Mouse (Mus musculus) hindbrain, embryonic 15.5 days (tissue): ENCODE measurements around the gene Lamb1. TPM values are rescaled to one million over a fixed set of nuclear protein-coding genes. Genes with fewer than 3 reads are reported as not detected.

ENCODE experiments used
- ATAC-seq: fragments of 200-750 bp; cut with Nextera tagmentation; 2 replicates; pipeline ENCODE4 v1.8.0; 2017; ENCODE audit warnings: low read depth, moderate number of reproducible peaks, moderate TSS enrichment; ENCODE audit not compliant: low FRiP score
- H3K27ac ChIP-seq: fragments of 300-500 bp; sonication (generic); replicated peaks from 2 replicates; pipeline ENCODE4 v1.5.1; 2015; ENCODE audit warnings: mild to moderate bottlenecking, inconsistent platforms
- H3K27me3 ChIP-seq: fragments of 300-500 bp; sonication (generic); 2 replicates; pipeline ENCODE4 v1.6.1; 2015; ENCODE audit warnings: control low read depth, inconsistent platforms
- H3K36me3 ChIP-seq: fragments of 300-500 bp; sonication (generic); 2 replicates; pipeline ENCODE4 v1.6.1; 2015; ENCODE audit warnings: control low read depth, inconsistent platforms
- H3K4me1 ChIP-seq: fragments of 300-500 bp; sonication (generic); replicated peaks from 2 replicates; pipeline ENCODE4 v1.6.1; 2015; ENCODE audit warnings: control low read depth, inconsistent platforms
- H3K4me2 ChIP-seq: fragments of 300-500 bp; sonication (generic); 2 replicates; pipeline ENCODE4 v1.6.1; 2015; ENCODE audit warnings: moderate library complexity, mild to moderate bottlenecking, inconsistent platforms
- H3K4me3 ChIP-seq: fragments of 300-500 bp; sonication (generic); 2 replicates; pipeline ENCODE4 v1.5.1; 2015; ENCODE audit warnings: mild to moderate bottlenecking, inconsistent platforms
- H3K9ac ChIP-seq: fragments of 300-500 bp; sonication (generic); 2 replicates; pipeline ENCODE4 v1.6.1; 2015; ENCODE audit warnings: inconsistent platforms
- H3K9me3 ChIP-seq: fragments of 300-500 bp; sonication (generic); 2 replicates; pipeline ENCODE4 v1.6.1; 2016; ENCODE audit warnings: control low read depth, inconsistent platforms
- WGBS: fragments of 180-500 bp; shearing (Covaris S2); methylation state at CpG from one replicate; pipeline ENCODE4 v1.1.7; 2015; 5-methylcytosine and 5-hydroxymethylcytosine counted together
- polyA plus RNA-seq: library from polyadenylated mRNA; unstranded; fragments of >200 nt; fragmentation: Nextera tagmentation; extraction: Ambion mirVana; gene quantifications from 2 replicates; pipeline ENCODE4 v1.2.1, GENCODE M21; 2015

Gene Lamb1
- polyA plus RNA-seq, 1 experiment from 2014 or later: 18.4 TPM

- Histone ChIP-seq H3K27ac (no peak overlapping the region), H3K36me3 (no peaks in the 10 kb centered on the region), H3K27me3 (no peaks in the 10 kb centered on the region), H3K4me3 (no peak overlapping the region), H3K4me1 (0 out of 2 replicates have a peak, but pooled peaks cover 3% of the 10 kb centered on the region), H3K4me2 (no peak overlapping the region), H3K9me3 (no peaks in the 10 kb centered on the region), H3K9ac (no peak overlapping the region)
- no peak for ATAC-seq
- 66% methylated on average over 5 of the region's 5 CpGs for WGBS
These were observed 41.1 kb downstream of the Lamb1 start for GRCm38 (mm10) chr12:31306075-31306675.

GRCm38 (mm10) chr12:31307011-31307410, 42.0 kb downstream of the Lamb1 start:
- H3K27ac ChIP-seq: no peak overlapping the region
- no peak overlapping the region for H3K4me3 ChIP-seq
- no peak overlapping the region for H3K9ac ChIP-seq
- no peaks in the 10 kb centered on the region for H3K9me3 ChIP-seq
- H3K36me3 ChIP-seq: no peaks in the 10 kb centered on the region
- H3K4me1 ChIP-seq: 0 out of 2 replicates have a peak, but pooled peaks cover 3% of the 10 kb centered on the region
- no peaks in the 10 kb centered on the region for H3K27me3 ChIP-seq
- no peak for ATAC-seq
- WGBS: 89% methylated on average over 8 of the region's 8 CpGs
- no peak overlapping the region for H3K4me2 ChIP-seq

GRCm38 (mm10) chr12:31307756-31308155, 42.7 kb downstream of the Lamb1 start:
- ATAC-seq: no peak
- Histone ChIP-seq H3K27ac (no peak overlapping the region), H3K4me3 (no peak overlapping the region), H3K27me3 (no peaks in the 10 kb centered on the region), H3K4me1 (0 out of 2 replicates have a peak, but pooled peaks cover 1% of the 10 kb centered on the region), H3K36me3 (no peaks in the 10 kb centered on the region), H3K4me2 (no peak overlapping the region), H3K9me3 (no peaks in the 10 kb centered on the region), H3K9ac (no peak overlapping the region)
- WGBS: 96% methylated on average over 8 of the region's 8 CpGs

GRCm38 (mm10) chr12:31310687-31311086, 45.7 kb downstream of the Lamb1 start:
- Histone ChIP-seq H3K36me3 (no peaks in the 10 kb centered on the region; the same call in 1 of the 2 replicates), H3K27ac (no peak overlapping the region), H3K27me3 (no peaks in the 10 kb centered on the region), H3K4me3 (no peak overlapping the region), H3K9ac (no peak overlapping the region), H3K4me2 (no peak overlapping the region), H3K4me1 (no peaks in the 10 kb centered on the region), H3K9me3 (no peaks in the 10 kb centered on the region)
- no peak for ATAC-seq
- 25% methylated on average over 9 of the region's 9 CpGs for WGBS

GRCm38 (mm10) chr12:31311671-31312265, 46.7 kb downstream of the Lamb1 start:
- Histone ChIP-seq H3K27me3 (no peaks in the 10 kb centered on the region), H3K4me2 (no peak overlapping the region), H3K4me3 (no peak overlapping the region), H3K4me1 (no peaks in the 10 kb centered on the region), H3K9me3 (no peaks in the 10 kb centered on the region), H3K27ac (no peak overlapping the region), H3K9ac (no peak overlapping the region), H3K36me3 (no peaks in the 10 kb centered on the region; the same call in 1 of the 2 replicates)
- WGBS: 82% methylated on average over 9 of the region's 9 CpGs
- ATAC-seq: no peak

GRCm38 (mm10) chr12:31312281-31312680, 47.2 kb downstream of the Lamb1 start:
- H3K4me1 ChIP-seq: no peaks in the 10 kb centered on the region
- WGBS: 93% methylated on average over 5 of the region's 5 CpGs
- H3K27ac ChIP-seq: no peak overlapping the region
- no peak overlapping the region for H3K4me2 ChIP-seq
- H3K4me3 ChIP-seq: no peak overlapping the region
- H3K9ac ChIP-seq: no peak overlapping the region
- H3K9me3 ChIP-seq: no peaks in the 10 kb centered on the region
- no peak for ATAC-seq
- H3K36me3 ChIP-seq: no peaks in the 10 kb centered on the region; the same call in 1 of the 2 replicates
- no peaks in the 10 kb centered on the region for H3K27me3 ChIP-seq

- H3K9ac ChIP-seq: no peak overlapping the region
- no peak overlapping the region for H3K4me3 ChIP-seq
- WGBS: 96% methylated on average over 4 of the region's 4 CpGs
- ATAC-seq: no peak
- peaks cover 2% of the 10 kb centered on the region; the same call in 1 of the 2 replicates for H3K4me1 ChIP-seq
- no peak overlapping the region for H3K27ac ChIP-seq
- H3K27me3 ChIP-seq: no peaks in the 10 kb centered on the region
- H3K36me3 ChIP-seq: no peaks in the 10 kb centered on the region; the same call in 1 of the 2 replicates
- H3K9me3 ChIP-seq: no peaks in the 10 kb centered on the region
- no peak overlapping the region for H3K4me2 ChIP-seq
These were observed 48.1 kb downstream of the Lamb1 start for GRCm38 (mm10) chr12:31313136-31313535.

GRCm38 (mm10) chr12:31314310-31314709, 49.3 kb downstream of the Lamb1 start:
- H3K27ac ChIP-seq: no peak overlapping the region
- no peaks in the 10 kb centered on the region for H3K9me3 ChIP-seq
- no peaks in the 10 kb centered on the region; the same call in 1 of the 2 replicates for H3K36me3 ChIP-seq
- WGBS: 97% methylated on average over 7 of the region's 7 CpGs
- no peak overlapping the region for H3K4me3 ChIP-seq
- H3K27me3 ChIP-seq: no peaks in the 10 kb centered on the region
- peaks cover 3% of the 10 kb centered on the region; the same call in 1 of the 2 replicates for H3K4me1 ChIP-seq
- no peak for ATAC-seq
- H3K4me2 ChIP-seq: no peak overlapping the region
- H3K9ac ChIP-seq: no peak overlapping the region

- no peak overlapping the region for H3K4me2 ChIP-seq
- no peaks in the 10 kb centered on the region for H3K27me3 ChIP-seq
- no peak overlapping the region for H3K4me3 ChIP-seq
- WGBS: 73% methylated on average over 6 of the region's 6 CpGs
- H3K9me3 ChIP-seq: no peaks in the 10 kb centered on the region
- no peaks in the 10 kb centered on the region; the same call in 1 of the 2 replicates for H3K36me3 ChIP-seq
- peaks cover 3% of the 10 kb centered on the region; the same call in 1 of the 2 replicates for H3K4me1 ChIP-seq
- H3K27ac ChIP-seq: no peak overlapping the region
- no peak for ATAC-seq
- no peak overlapping the region for H3K9ac ChIP-seq
These were observed 50.9 kb downstream of the Lamb1 start for GRCm38 (mm10) chr12:31315961-31316360.

- H3K36me3 ChIP-seq: no peaks in the 10 kb centered on the region; the same call in 1 of the 2 replicates
- no peaks in the 10 kb centered on the region for H3K9me3 ChIP-seq
- no peak for ATAC-seq
- H3K27me3 ChIP-seq: no peaks in the 10 kb centered on the region
- H3K4me1 ChIP-seq: peaks cover 3% of the 10 kb centered on the region; the same call in 1 of the 2 replicates
- H3K4me2 ChIP-seq: no peak overlapping the region
- H3K27ac ChIP-seq: no peak overlapping the region
- H3K4me3 ChIP-seq: no peak overlapping the region
- no peak overlapping the region for H3K9ac ChIP-seq
- WGBS: 84% methylated on average over 7 of the region's 7 CpGs
These were observed 52.8 kb downstream of the Lamb1 start for GRCm38 (mm10) chr12:31317670-31318408.

- Histone ChIP-seq H3K9me3 (no peaks in the 10 kb centered on the region), H3K27ac (no peak overlapping the region), H3K27me3 (no peaks in the 10 kb centered on the region), H3K36me3 (no peaks in the 10 kb centered on the region; the same call in 1 of the 2 replicates), H3K4me2 (no peak overlapping the region), H3K9ac (no peak overlapping the region), H3K4me3 (no peak overlapping the region), H3K4me1 (peaks cover 3% of the 10 kb centered on the region; the same call in 1 of the 2 replicates)
- 71% methylated on average over 10 of the region's 10 CpGs for WGBS
- 0 out of 2 replicates have a peak, but pooled peaks have one; percentile 23 for ATAC-seq
These were observed 53.5 kb downstream of the Lamb1 start for GRCm38 (mm10) chr12:31318409-31318963.

GRCm38 (mm10) chr12:31320817-31321216, 55.8 kb downstream of the Lamb1 start:
- no peaks in the 10 kb centered on the region for H3K9me3 ChIP-seq
- ATAC-seq: no peak
- peaks cover 3% of the 10 kb centered on the region; the same call in 1 of the 2 replicates for H3K4me1 ChIP-seq
- H3K27me3 ChIP-seq: no peaks in the 10 kb centered on the region
- H3K4me3 ChIP-seq: no peak overlapping the region
- WGBS: 80% methylated on average over 13 of the region's 13 CpGs
- H3K36me3 ChIP-seq: no peaks in the 10 kb centered on the region
- H3K9ac ChIP-seq: no peak overlapping the region
- H3K27ac ChIP-seq: no peak overlapping the region
- H3K4me2 ChIP-seq: no peak overlapping the region
